Mouse (Mus musculus): Measurements from ENCODE around the gene Rnase11.

The Rnase11 gene

GRCm38 (mm10) chr14:51050063-51050462 is at the start of gene Rnase11:
Rnase11 (minus strand) TSS chr14:51050163.
- in situ Hi-C loops (cut with MboI; ENCODE audit: low pct_unique_long_range_greater_than_20kb in 1 of 2, low sequenced_read_pairs in 2 of 2, unreplicated experiment in 1 of 2): loop anchor here in 1 of 2 experiments (25.0 kb wide), 1 partner anchor 1238 kb away; no protein-coding TSS in a partner anchor

- in situ Hi-C loops (cut with MboI; ENCODE audit: low pct_unique_long_range_greater_than_20kb in 1 of 2, low sequenced_read_pairs in 2 of 2, unreplicated experiment in 1 of 2): loop anchor here (5.0 to 10.0 kb wide), 2 partner anchors 673 to 676 kb away; partner anchors contain the start of gene Ang4 (in 2 of the 2)
These were observed 49.0 kb upstream of the Rnase11 start for GRCm38 (mm10) chr14:51098921-51099320.

GRCm38 (mm10) chr14:51098300-51098699 is 48.3 kb upstream of the Rnase11 start:
- in situ Hi-C loops (cut with MboI; ENCODE audit: low pct_unique_long_range_greater_than_20kb in 1 of 2, low sequenced_read_pairs in 2 of 2, unreplicated experiment in 1 of 2): loop anchor here (5.0 to 10.0 kb wide), 2 partner anchors 674 to 677 kb away; partner anchors contain the start of gene Ang4 (in 2 of the 2)

- in situ Hi-C loops (cut with MboI; ENCODE audit: low pct_unique_long_range_greater_than_20kb in 1 of 2, low sequenced_read_pairs in 2 of 2, unreplicated experiment in 1 of 2): loop anchor here (5.0 to 10.0 kb wide), 2 partner anchors 676 to 679 kb away; partner anchors contain the start of gene Ang4 (in 2 of the 2)
These were observed 46.0 kb upstream of the Rnase11 start for GRCm38 (mm10) chr14:51095736-51096524.

- in situ Hi-C loops (cut with MboI; ENCODE audit: low pct_unique_long_range_greater_than_20kb in 1 of 2, low sequenced_read_pairs in 2 of 2, unreplicated experiment in 1 of 2): loop anchor here (5.0 to 10.0 kb wide), 2 partner anchors 677 to 680 kb away; partner anchors contain the start of gene Ang4 (in 2 of the 2)
These were observed 45.0 kb upstream of the Rnase11 start for GRCm38 (mm10) chr14:51094921-51095320.

- in situ Hi-C loops (cut with MboI; ENCODE audit: low pct_unique_long_range_greater_than_20kb in 1 of 2, low sequenced_read_pairs in 2 of 2, unreplicated experiment in 1 of 2): loop anchor here in 1 of 2 experiments (10.0 kb wide), 1 partner anchor 681 kb away; the partner anchor contains the start of gene Ang4
These were observed 44.3 kb upstream of the Rnase11 start for GRCm38 (mm10) chr14:51094096-51094875.

- in situ Hi-C loops (cut with MboI; ENCODE audit: low pct_unique_long_range_greater_than_20kb in 1 of 2, low sequenced_read_pairs in 2 of 2, unreplicated experiment in 1 of 2): loop anchor here in 1 of 2 experiments (10.0 kb wide), 1 partner anchor 681 kb away; the partner anchor contains the start of gene Ang4
These were observed 43.5 kb upstream of the Rnase11 start for GRCm38 (mm10) chr14:51093496-51093895.

GRCm38 (mm10) chr14:51092073-51092620 is 42.2 kb upstream of the Rnase11 start:
- in situ Hi-C loops (cut with MboI; ENCODE audit: low pct_unique_long_range_greater_than_20kb in 1 of 2, low sequenced_read_pairs in 2 of 2, unreplicated experiment in 1 of 2): loop anchor here in 1 of 2 experiments (10.0 kb wide), 1 partner anchor 683 kb away; the partner anchor contains the start of gene Ang4

- in situ Hi-C loops (cut with MboI; ENCODE audit: low pct_unique_long_range_greater_than_20kb in 1 of 2, low sequenced_read_pairs in 2 of 2, unreplicated experiment in 1 of 2): loop anchor here in 1 of 2 experiments (10.0 kb wide), 1 partner anchor 684 kb away; the partner anchor contains the start of gene Ang4
These were observed 41.2 kb upstream of the Rnase11 start, which contains the start of the genes Rnase4 and Ang for GRCm38 (mm10) chr14:51090921-51091900. Rnase4 (plus strand) TSS chr14:51091077. Ang (plus strand) TSS chr14:51091150.

GRCm38 (mm10) chr14:51090077-51090781 is 40.3 kb upstream of the Rnase11 start:
- in situ Hi-C loops (cut with MboI; ENCODE audit: low pct_unique_long_range_greater_than_20kb in 1 of 2, low sequenced_read_pairs in 2 of 2, unreplicated experiment in 1 of 2): loop anchor here in 1 of 2 experiments (10.0 kb wide), 1 partner anchor 685 kb away; the partner anchor contains the start of gene Ang4

- in situ Hi-C loops (cut with MboI; ENCODE audit: low pct_unique_long_range_greater_than_20kb in 1 of 2, low sequenced_read_pairs in 2 of 2, unreplicated experiment in 1 of 2): loop anchor here in 1 of 2 experiments (10.0 kb wide), 2 partner anchors 285 to 685 kb away; partner anchors contain the start of genes Ang4, Ccnb1ip1 and Parp2
These were observed 39.7 kb upstream of the Rnase11 start for GRCm38 (mm10) chr14:51089674-51090076.

- in situ Hi-C loops (cut with MboI; ENCODE audit: low pct_unique_long_range_greater_than_20kb in 1 of 2, low sequenced_read_pairs in 2 of 2, unreplicated experiment in 1 of 2): loop anchor here in 1 of 2 experiments (10.0 kb wide), 1 partner anchor 284 kb away; the partner anchor contains the start of genes Ccnb1ip1 and Parp2
These were observed 39.2 kb upstream of the Rnase11 start for GRCm38 (mm10) chr14:51088970-51089673.

- in situ Hi-C loops (cut with MboI; ENCODE audit: low pct_unique_long_range_greater_than_20kb in 1 of 2, low sequenced_read_pairs in 2 of 2, unreplicated experiment in 1 of 2): loop anchor here in 1 of 2 experiments (10.0 kb wide), 1 partner anchor 284 kb away; the partner anchor contains the start of genes Ccnb1ip1 and Parp2
These were observed 38.4 kb upstream of the Rnase11 start for GRCm38 (mm10) chr14:51088166-51088969.

- in situ Hi-C loops (cut with MboI; ENCODE audit: low pct_unique_long_range_greater_than_20kb in 1 of 2, low sequenced_read_pairs in 2 of 2, unreplicated experiment in 1 of 2): loop anchor here in 1 of 2 experiments (10.0 kb wide), 1 partner anchor 283 kb away; the partner anchor contains the start of genes Ccnb1ip1 and Parp2
These were observed 37.8 kb upstream of the Rnase11 start for GRCm38 (mm10) chr14:51087762-51088161.

GRCm38 (mm10) chr14:51085911-51086310 is 35.9 kb upstream of the Rnase11 start:
- in situ Hi-C loops (cut with MboI; ENCODE audit: low pct_unique_long_range_greater_than_20kb in 1 of 2, low sequenced_read_pairs in 2 of 2, unreplicated experiment in 1 of 2): loop anchor here in 1 of 2 experiments (10.0 kb wide), 1 partner anchor 281 kb away; the partner anchor contains the start of genes Ccnb1ip1 and Parp2
